Mouse (Mus musculus) olfactory bulb, adult 2 months (tissue): Measurements from ENCODE around the gene Slc23a2.

Source experiments
- CTCF ChIP-seq: fragments of 200-500 bp; IDR thresholded peaks from 2 replicates; pipeline ENCODE4 v1.5.1; 2012; ENCODE audit warnings: low read depth, mild to moderate bottlenecking, low read length, moderate library complexity; ENCODE audit not compliant: insufficient read depth
- POLR2A ChIP-seq: fragments of 200-500 bp; IDR thresholded peaks from 2 replicates; pipeline ENCODE4 v1.6.1; 2012; ENCODE audit warnings: mild to moderate bottlenecking, low read depth, low read length, moderate library complexity; ENCODE audit not compliant: insufficient read depth

GRCm38 (mm10) chr2:132007475-132007819, 137.5 kb downstream of the Slc23a2 start:
- TF ChIP-seq POLR2A (no peak), CTCF (no peak)
